Mouse (Mus musculus): ENCODE results near the gene Galnt7.

DNA sequence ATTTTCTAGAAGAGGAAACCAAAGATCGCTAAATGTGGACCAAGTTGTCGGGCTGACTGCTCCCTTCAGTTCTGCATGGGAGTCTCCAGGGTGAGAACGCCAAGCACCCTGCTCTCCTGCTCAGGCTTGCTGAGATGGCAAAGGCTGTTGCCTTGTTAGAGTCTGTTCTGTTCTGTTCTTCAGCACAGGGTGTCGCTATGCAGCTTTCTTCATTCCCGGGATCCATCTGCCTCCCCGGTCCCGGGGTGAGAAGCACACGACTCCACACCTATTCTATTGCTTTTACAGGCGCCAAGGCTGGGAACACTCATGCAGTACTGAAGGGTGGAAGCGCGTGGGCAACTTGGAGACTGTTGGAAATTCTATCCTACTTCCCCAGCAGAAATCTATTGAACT is 83.4 kb downstream of the Galnt7 start:
- TF ChIP-seq USF1 (IDR thresholded peaks at IDR 0.05; ENCODE audit: low read depth, low read length) = no peak
- no peak for TF ChIP-seq CTCF (IDR thresholded peaks at IDR 0.05 in 2 of 3, conservative IDR thresholded peaks at IDR 0.05 in 1 of 3; ENCODE audit: control insufficient read depth in 1 of 3, insufficient read depth in 1 of 3, low read depth in 2 of 3, low read length in 3 of 3, poor library complexity in 1 of 3, severe bottlenecking in 1 of 3)
- TF ChIP-seq SMC3 (IDR thresholded peaks at IDR 0.05; ENCODE audit: low read depth, low read length) = no peak
- TF ChIP-seq KAT2A (conservative IDR thresholded peaks at IDR 0.05; ENCODE audit: low read depth, low read length) = no peak

Data from MEL (cell line).